Mouse (Mus musculus) neural tube, embryonic 13.5 days (tissue): ENCODE results near the gene Rabgap1. TPM values are rescaled to one million over a fixed set of nuclear protein-coding genes. Genes with fewer than 3 reads are reported as not detected.
"Not testable (repeated sequence)": the region's sequence is repeated elsewhere in the genome, so short reads cannot be mapped to it uniquely, and the experiment has no call there.

Experiments
- ATAC-seq: fragments of 200-750 bp; cut with Nextera tagmentation; 2 replicates; pipeline ENCODE4 v1.8.0; 2017; ENCODE audit warnings: low read depth, mild to moderate bottlenecking, moderate TSS enrichment, moderate library complexity
- H3K27ac ChIP-seq: fragments of 300-500 bp; sonication (generic); replicated peaks from 2 replicates; pipeline ENCODE4 v1.5.1; 2015; ENCODE audit warnings: moderate library complexity, mild to moderate bottlenecking, inconsistent platforms
- H3K27me3 ChIP-seq: fragments of 300-500 bp; sonication (generic); 2 replicates; pipeline ENCODE4 v1.6.1; 2015; ENCODE audit warnings: mild to moderate bottlenecking, inconsistent platforms
- H3K36me3 ChIP-seq: fragments of 300-500 bp; sonication (generic); 2 replicates; pipeline ENCODE4 v1.6.1; 2015; ENCODE audit warnings: mild to moderate bottlenecking, inconsistent platforms
- H3K4me1 ChIP-seq: fragments of 300-500 bp; sonication (generic); replicated peaks from 2 replicates; pipeline ENCODE4 v1.6.1; 2015; ENCODE audit warnings: inconsistent platforms
- H3K4me2 ChIP-seq: fragments of 300-500 bp; sonication (generic); 2 replicates; pipeline ENCODE4 v1.6.1; 2015; ENCODE audit warnings: inconsistent platforms, mild to moderate bottlenecking, moderate library complexity
- H3K4me3 ChIP-seq: fragments of 300-500 bp; sonication (generic); 2 replicates; pipeline ENCODE4 v1.5.1; 2015; ENCODE audit warnings: mild to moderate bottlenecking, inconsistent platforms
- H3K9ac ChIP-seq: fragments of 300-500 bp; sonication (generic); 2 replicates; pipeline ENCODE4 v1.6.1; 2015; ENCODE audit warnings: moderate library complexity, mild to moderate bottlenecking, inconsistent platforms
- H3K9me3 ChIP-seq: fragments of 300-500 bp; sonication (generic); 2 replicates; pipeline ENCODE4 v1.6.1; 2016; ENCODE audit warnings: inconsistent platforms
- WGBS: fragments of 180-500 bp; shearing (Covaris S2); methylation state at CpG from one replicate; pipeline ENCODE4 v1.1.7; 2015; 5-methylcytosine and 5-hydroxymethylcytosine counted together
- polyA plus RNA-seq: library from polyadenylated mRNA; unstranded; fragments of >200 nt; fragmentation: Nextera tagmentation; extraction: Ambion mirVana; gene quantifications from 2 replicates; pipeline ENCODE4 v1.2.1, GENCODE M21; 2015

The Rabgap1 gene
- polyA plus RNA-seq, 1 experiment from 2014 or later, result 52.9 TPM

GRCm38 (mm10) chr2:37466266-37466665, 23.2 kb downstream of the Rabgap1 start:
- H3K36me3 ChIP-seq, result peaks cover 15% of the 10 kb centered on the region
- no peak overlapping the region for H3K4me3 ChIP-seq
- no peaks in the 10 kb centered on the region for H3K4me1 ChIP-seq
- no peak overlapping the region for H3K4me2 ChIP-seq
- ATAC-seq, result no peak
- no peak overlapping the region for H3K9ac ChIP-seq
- WGBS, result 95% methylated on average over 4 of the region's 4 CpGs
- H3K9me3 ChIP-seq, result no peaks in the 10 kb centered on the region
- no peaks in the 10 kb centered on the region for H3K27me3 ChIP-seq
- no peak overlapping the region for H3K27ac ChIP-seq

- Histone ChIP-seq H3K36me3 (peaks cover 73% of the 10 kb centered on the region), H3K4me1 (no peaks in the 10 kb centered on the region), H3K27me3 (no peaks in the 10 kb centered on the region), H3K27ac (no peak overlapping the region), H3K9me3 (peaks cover 2% of the 10 kb centered on the region; the same call in 1 of the 2 replicates), H3K4me3 (no peak overlapping the region), H3K9ac (no peak overlapping the region), H3K4me2 (no peak overlapping the region)
- no peak for ATAC-seq
Observed at GRCm38 (mm10) chr2:37479559-37479958, 36.5 kb downstream of the Rabgap1 start.

GRCm38 (mm10) chr2:37480039-37480438, 37.0 kb downstream of the Rabgap1 start:
- no peak overlapping the region for H3K9ac ChIP-seq
- no peaks in the 10 kb centered on the region for H3K27me3 ChIP-seq
- H3K36me3 ChIP-seq, result peaks cover 75% of the 10 kb centered on the region
- ATAC-seq, result no peak
- peaks cover 2% of the 10 kb centered on the region; the same call in 1 of the 2 replicates for H3K9me3 ChIP-seq
- no peaks in the 10 kb centered on the region for H3K4me1 ChIP-seq
- no peak overlapping the region for H3K4me3 ChIP-seq
- WGBS, result 90% methylated on average over 2 of the region's 2 CpGs
- H3K27ac ChIP-seq, result no peak overlapping the region
- H3K4me2 ChIP-seq, result no peak overlapping the region

GRCm38 (mm10) chr2:37484165-37484564, 41.1 kb downstream of the Rabgap1 start:
- Histone ChIP-seq H3K4me2 (no peak overlapping the region), H3K36me3 (peaks cover 58% of the 10 kb centered on the region), H3K4me1 (no peaks in the 10 kb centered on the region), H3K9me3 (peaks cover 2% of the 10 kb centered on the region; the same call in 1 of the 2 replicates), H3K9ac (no peak overlapping the region), H3K27me3 (no peaks in the 10 kb centered on the region), H3K4me3 (no peak overlapping the region), H3K27ac (no peak overlapping the region)
- ATAC-seq, result no peak
- WGBS, result 92% methylated on average over 2 of the region's 2 CpGs

GRCm38 (mm10) chr2:37485370-37485769, 42.3 kb downstream of the Rabgap1 start:
- Histone ChIP-seq H3K36me3 (peaks cover 62% of the 10 kb centered on the region), H3K27me3 (no peaks in the 10 kb centered on the region), H3K9me3 (no peaks in the 10 kb centered on the region), H3K4me1 (no peaks in the 10 kb centered on the region), H3K9ac (no peak overlapping the region), H3K27ac (no peak overlapping the region), H3K4me3 (no peak overlapping the region), H3K4me2 (no peak overlapping the region)
- ATAC-seq, result no peak
- 87% methylated on average over 1 of the region's 1 CpGs for WGBS

- H3K36me3 ChIP-seq, result peaks cover 65% of the 10 kb centered on the region
Observed at GRCm38 (mm10) chr2:37486408-37486807, 43.3 kb downstream of the Rabgap1 start.

GRCm38 (mm10) chr2:37488956-37489355, 45.9 kb downstream of the Rabgap1 start:
- no peaks in the 10 kb centered on the region for H3K4me1 ChIP-seq
- H3K27me3 ChIP-seq, result no peaks in the 10 kb centered on the region
- 93% methylated on average over 2 of the region's 2 CpGs for WGBS
- ATAC-seq, result no peak
- no peak overlapping the region for H3K4me3 ChIP-seq
- no peak overlapping the region for H3K9ac ChIP-seq
- H3K36me3 ChIP-seq, result peaks cover 71% of the 10 kb centered on the region
- H3K9me3 ChIP-seq, result no peaks in the 10 kb centered on the region
- H3K27ac ChIP-seq, result no peak overlapping the region
- H3K4me2 ChIP-seq, result no peak overlapping the region

More at GRCm38 (mm10) chr2:37486408-37486807, 43.3 kb downstream of the Rabgap1 start:
- no peaks in the 10 kb centered on the region for H3K27me3 ChIP-seq
- H3K9me3 ChIP-seq, result no peaks in the 10 kb centered on the region
- no peaks in the 10 kb centered on the region for H3K4me1 ChIP-seq
- no peak overlapping the region for H3K27ac ChIP-seq
- H3K4me3 ChIP-seq, result no peak overlapping the region
- no peak for ATAC-seq
- no peak overlapping the region for H3K4me2 ChIP-seq
- H3K9ac ChIP-seq, result no peak overlapping the region

GRCm38 (mm10) chr2:37497321-37497720, 54.2 kb downstream of the Rabgap1 start:
- H3K4me2 ChIP-seq, result no peak overlapping the region
- no peak overlapping the region for H3K4me3 ChIP-seq
- no peak for ATAC-seq
- H3K36me3 ChIP-seq, result peaks cover 59% of the 10 kb centered on the region
- 94% methylated on average over 4 of the region's 4 CpGs for WGBS
- no peak overlapping the region for H3K9ac ChIP-seq
- no peak overlapping the region for H3K27ac ChIP-seq
- no peaks in the 10 kb centered on the region for H3K9me3 ChIP-seq
- no peaks in the 10 kb centered on the region for H3K27me3 ChIP-seq
- no peaks in the 10 kb centered on the region for H3K4me1 ChIP-seq

- H3K36me3 ChIP-seq, result peaks cover 41% of the 10 kb centered on the region
- not testable (repeated sequence) for H3K4me3 ChIP-seq, H3K27ac ChIP-seq, H3K9me3 ChIP-seq, H3K27me3 ChIP-seq, H3K9ac ChIP-seq, ATAC-seq, H3K4me1 ChIP-seq, H3K4me2 ChIP-seq
- WGBS, result 83% methylated on average over 2 of the region's 2 CpGs
Observed at GRCm38 (mm10) chr2:37505856-37506255, 62.8 kb downstream of the Rabgap1 start.

GRCm38 (mm10) chr2:37511134-37511901, 68.2 kb downstream of the Rabgap1 start:
- Histone ChIP-seq H3K27me3 (no peaks in the 10 kb centered on the region), H3K36me3 (peaks cover 43% of the 10 kb centered on the region), H3K9ac (no peak overlapping the region), H3K4me3 (no peak overlapping the region), H3K4me1 (peaks cover 14% of the 10 kb centered on the region), H3K27ac (no peak overlapping the region), H3K4me2 (no peak overlapping the region), H3K9me3 (no peaks in the 10 kb centered on the region)
- 89% methylated on average over 4 of the region's 4 CpGs for WGBS
- ATAC-seq, result no peak

GRCm38 (mm10) chr2:37516030-37516710, 73.1 kb downstream of the Rabgap1 start, which contains the start of gene Gpr21:
Gene Gpr21 (plus strand): TSS chr2:37516332.
- ATAC-seq, result peak; percentile 92

GRCm38 (mm10) chr2:37516922-37517462, 73.9 kb downstream of the Rabgap1 start:
- Histone ChIP-seq H3K27ac (peak overlapping the region; percentile 88), H3K4me1 (peaks cover 43% of the 10 kb centered on the region), H3K27me3 (no peaks in the 10 kb centered on the region), H3K4me3 (peak overlapping the region; percentile 39), H3K36me3 (peaks cover 15% of the 10 kb centered on the region), H3K4me2 (peak overlapping the region; percentile 60), H3K9ac (peak overlapping the region; percentile 63), H3K9me3 (no peaks in the 10 kb centered on the region)
- ATAC-seq, result peak; percentile 81
- WGBS, result 24% methylated on average over 4 of the region's 4 CpGs

More at GRCm38 (mm10) chr2:37516030-37516710, 73.1 kb downstream of the Rabgap1 start, which contains the start of gene Gpr21:
- Histone ChIP-seq H3K36me3 (peaks cover 21% of the 10 kb centered on the region), H3K4me3 (peak within 1 kb of the TSS; percentile 39), H3K9ac (peak within 1 kb of the TSS; percentile 63), H3K27me3 (no peaks in the 10 kb centered on the region), H3K4me1 (peaks cover 43% of the 10 kb centered on the region), H3K4me2 (peak within 1 kb of the TSS; percentile 60), H3K27ac (peak within 1 kb of the TSS; percentile 88), H3K9me3 (no peaks in the 10 kb centered on the region)
- 14% methylated on average over 11 of the region's 11 CpGs for WGBS
